Mouse (Mus musculus): Measurements from ENCODE around the gene Vegfd. TPM values are rescaled to one million over a fixed set of nuclear protein-coding genes. Genes with fewer than 3 reads are reported as not detected.

Vegfd gene
- total RNA-seq (2023) = not detected

DNA sequence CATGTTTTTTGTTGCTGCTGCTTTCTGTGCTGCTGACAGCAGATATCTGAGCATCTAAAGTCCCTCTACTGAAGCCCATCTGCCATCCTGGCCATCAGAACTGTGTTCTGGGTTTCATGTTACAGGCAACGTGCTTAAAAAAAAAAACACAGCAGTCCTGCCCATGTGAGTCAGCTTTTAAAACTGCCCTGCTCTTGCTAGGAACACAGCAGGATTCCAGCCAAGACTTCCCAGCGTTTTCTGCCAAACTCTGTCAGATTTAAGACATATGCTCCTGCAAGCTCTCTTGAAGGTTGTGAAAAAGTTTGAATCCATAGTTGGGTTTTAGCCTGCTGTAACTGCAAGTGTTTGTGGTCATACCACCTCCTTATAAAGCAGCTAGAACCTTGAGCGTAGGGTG is at the start of gene Vegfd:
Gene Vegfd (plus strand): TSS at position 298 of the 400 bp plus-strand sequence.

DNA sequence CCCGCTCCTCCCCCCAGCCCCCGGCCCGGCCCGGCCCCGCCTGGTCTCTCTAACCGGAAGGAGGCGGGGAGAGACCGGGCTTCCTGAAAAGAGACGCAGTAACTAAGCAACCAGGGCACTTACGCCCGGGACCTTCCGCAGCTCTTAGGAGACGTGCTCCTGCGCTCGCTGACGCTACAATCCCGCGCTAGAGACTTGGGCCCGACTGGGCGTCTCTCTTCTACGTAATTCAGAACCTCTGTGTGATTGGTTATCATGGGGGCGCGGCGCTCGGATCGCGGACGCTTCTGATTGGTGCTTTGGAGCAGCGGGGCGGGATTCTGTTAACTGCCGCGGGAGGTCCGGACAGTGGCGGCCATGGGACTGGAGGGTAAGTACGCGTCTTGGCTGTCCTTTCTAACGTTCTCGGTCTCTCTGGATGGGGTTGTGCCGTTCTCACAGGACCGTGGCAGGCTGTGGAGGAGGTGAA is 46.3 kb downstream of the Vegfd start, which contains the start of gene Piga:
Gene Piga (plus strand): TSS at position 317 of the 469 bp plus-strand sequence.

DNA sequence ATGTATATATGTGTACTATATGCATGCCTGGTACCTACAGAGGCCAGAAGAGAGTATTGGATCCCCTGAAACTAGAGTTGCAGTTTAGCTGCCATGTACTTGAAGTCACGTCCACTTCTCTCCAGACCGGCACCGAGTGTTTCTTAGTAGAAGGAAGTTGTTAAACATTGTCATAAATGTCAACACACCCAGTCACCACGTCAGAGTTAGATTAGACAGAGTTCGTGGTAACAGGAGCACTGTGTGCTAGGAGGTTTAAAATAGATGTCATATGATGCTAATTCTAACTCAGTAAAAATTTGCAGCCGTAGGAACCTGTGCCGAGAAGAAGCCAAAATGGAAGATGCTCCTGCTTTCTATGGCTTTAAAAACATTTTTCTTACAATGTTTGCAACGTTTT is 63.5 kb downstream of the Vegfd start, which contains the start of gene Asb11:
Gene Asb11 (plus strand): TSS at position 286 of the 400 bp plus-strand sequence.

Other genes with a start within 250 kb of the Vegfd start
- gene Ace2, start 234.0 kb upstream of the Vegfd start, total RNA-seq (2023) = not detected
- not detected for gene Bmx, start 115.2 kb upstream of the Vegfd start, total RNA-seq (2023)
- not detected for gene Pir, start 104.0 kb upstream of the Vegfd start, total RNA-seq (2023)
- gene Piga, start 46.4 kb downstream of the Vegfd start, total RNA-seq (2023) = 17.4 TPM
- 0.32 TPM for gene Asb11, start 63.6 kb downstream of the Vegfd start, total RNA-seq (2023)
- not detected for gene Asb9, start 132.9 kb downstream of the Vegfd start, total RNA-seq (2023)

Measured in CD4-positive naive resting alpha-beta T cell, adult 76 days (primary cell).